Mouse (Mus musculus) intestine, embryonic 16.5 days (tissue): ENCODE measurements around the gene Zmym3. TPM values are rescaled to one million over a fixed set of nuclear protein-coding genes. Genes with fewer than 3 reads are reported as not detected.

ENCODE experiments used
- ATAC-seq: fragments of 200-750 bp; cut with Nextera tagmentation; 2 replicates; pipeline ENCODE4 v1.8.0; 2017; ENCODE audit warnings: moderate TSS enrichment, moderate library complexity
- H3K27ac ChIP-seq: fragments of 300-500 bp; sonication (generic); 2 replicates; pipeline ENCODE4 v1.5.1; 2014; ENCODE audit warnings: mild to moderate bottlenecking, low read length
- H3K27me3 ChIP-seq: fragments of 300-500 bp; sonication (generic); replicated peaks from 2 replicates; pipeline ENCODE4 v1.6.1; 2014; ENCODE audit warnings: low read length, control low read depth, mixed read lengths; ENCODE audit not compliant: control insufficient read depth, insufficient read depth
- H3K36me3 ChIP-seq: fragments of 300-500 bp; sonication (generic); 2 replicates; pipeline ENCODE4 v1.6.1; 2014; ENCODE audit warnings: low read length, control low read depth; ENCODE audit not compliant: control insufficient read depth, insufficient read depth
- H3K4me1 ChIP-seq: fragments of 300-500 bp; sonication (generic); 2 replicates; pipeline ENCODE4 v1.6.1; 2014; ENCODE audit warnings: low read length, control low read depth, mixed read lengths; ENCODE audit not compliant: control insufficient read depth, insufficient read depth
- H3K4me2 ChIP-seq: fragments of 300-500 bp; sonication (generic); 2 replicates; pipeline ENCODE4 v1.6.1; 2014; ENCODE audit warnings: low read depth, low read length, control low read depth
- H3K4me3 ChIP-seq: fragments of 300-500 bp; sonication (generic); 2 replicates; pipeline ENCODE4 v1.5.1; 2014; ENCODE audit warnings: mild to moderate bottlenecking, low read length
- H3K9ac ChIP-seq: fragments of 300-500 bp; sonication (generic); 2 replicates; pipeline ENCODE4 v1.6.1; 2014; ENCODE audit warnings: low read depth, low read length
- H3K9me3 ChIP-seq: fragments of 300-500 bp; sonication (generic); 2 replicates; pipeline ENCODE4 v1.6.1; 2016; ENCODE audit warnings: low read length, control low read depth; ENCODE audit not compliant: control insufficient read depth
- WGBS: fragments of 180-500 bp; shearing (Covaris S2); extraction: QIAGEN DNeasy Blood & Tissue Kit; methylation state at CpG from one replicate; pipeline ENCODE4 v1.1.7; 2014; 5-methylcytosine and 5-hydroxymethylcytosine counted together
- polyA plus RNA-seq: library from polyadenylated mRNA; unstranded; fragments of >200 nt; fragmentation: Nextera tagmentation; extraction: Ambion mirVana; gene quantifications from 2 replicates; pipeline ENCODE4 v1.2.1, GENCODE M21; 2015

The Zmym3 gene
- polyA plus RNA-seq: 18.5 and 19.5 TPM in 2 replicates

GRCm38 (mm10) chrX:101420700-101421095 lies at the start of gene Zmym3:
TSS of gene Zmym3 (minus strand) at chrX:101420849.
- Histone ChIP-seq H3K9me3 (no peaks in the 10 kb centered on the region), H3K4me1 (no peaks in the 10 kb centered on the region; the same call in 1 of the 2 replicates), H3K36me3 (no peaks in the 10 kb centered on the region; the same call in 1 of the 2 replicates), H3K4me3 (peak within 1 kb of the TSS; percentile 60), H3K27ac (peak within 1 kb of the TSS; percentile 48; the same call in 1 of the 2 replicates), H3K9ac (peak within 1 kb of the TSS; percentile 76), H3K27me3 (no peaks in the 10 kb centered on the region), H3K4me2 (peak within 1 kb of the TSS; percentile 69)
- WGBS: 13% methylated on average over 4 of the region's 4 CpGs
- ATAC-seq: no peak

GRCm38 (mm10) chrX:101451591-101451990 lies 30.9 kb upstream of the Zmym3 start:
- H3K27ac ChIP-seq: no peak overlapping the region
- 79% methylated on average over 3 of the region's 3 CpGs for WGBS
- H3K4me3 ChIP-seq: no peak overlapping the region
- 0 out of 2 replicates have a peak, but pooled peaks cover 2% of the 10 kb centered on the region for H3K36me3 ChIP-seq
- peaks cover 3% of the 10 kb centered on the region; the same call in 1 of the 2 replicates for H3K27me3 ChIP-seq
- no peaks in the 10 kb centered on the region for H3K9me3 ChIP-seq
- no peak for ATAC-seq
- no peak overlapping the region for H3K4me2 ChIP-seq
- no peak overlapping the region for H3K9ac ChIP-seq
- no peaks in the 10 kb centered on the region for H3K4me1 ChIP-seq

- Histone ChIP-seq H3K36me3 (0 out of 2 replicates have a peak, but pooled peaks cover 2% of the 10 kb centered on the region), H3K9ac (no peak overlapping the region), H3K27ac (no peak overlapping the region), H3K4me1 (no peaks in the 10 kb centered on the region), H3K27me3 (peaks cover 3% of the 10 kb centered on the region; the same call in 1 of the 2 replicates), H3K4me2 (no peak overlapping the region), H3K4me3 (no peak overlapping the region), H3K9me3 (no peaks in the 10 kb centered on the region)
- 52% methylated on average over 1 of the region's 1 CpGs for WGBS
- ATAC-seq: no peak
Measured at GRCm38 (mm10) chrX:101451147-101451546, 30.5 kb upstream of the Zmym3 start.

GRCm38 (mm10) chrX:101448886-101449475 lies 28.3 kb upstream of the Zmym3 start, which contains the start of gene Itgb1bp2:
TSS of gene Itgb1bp2 (plus strand) at chrX:101449088.
- 68% methylated on average over 4 of the region's 4 CpGs for WGBS
- Histone ChIP-seq H3K4me3 (no peak within 1 kb of the TSS), H3K4me1 (no peaks in the 10 kb centered on the region), H3K9ac (no peak within 1 kb of the TSS), H3K27me3 (no peaks in the 10 kb centered on the region; the same call in 1 of the 2 replicates), H3K27ac (no peak within 1 kb of the TSS), H3K4me2 (no peak within 1 kb of the TSS), H3K36me3 (0 out of 2 replicates have a peak, but pooled peaks cover 2% of the 10 kb centered on the region), H3K9me3 (no peaks in the 10 kb centered on the region)
- ATAC-seq: no peak

GRCm38 (mm10) chrX:101429976-101430375 lies 9.3 kb upstream of the Zmym3 start:
- 19% methylated on average over 14 of the region's 14 CpGs for WGBS
- H3K36me3 ChIP-seq: no peaks in the 10 kb centered on the region
- H3K9me3 ChIP-seq: no peaks in the 10 kb centered on the region
- no peaks in the 10 kb centered on the region for H3K4me1 ChIP-seq
- peak overlapping the region; percentile 86 for H3K9ac ChIP-seq
- peak overlapping the region; percentile 95 for H3K27ac ChIP-seq
- peak overlapping the region; percentile 65 for H3K4me3 ChIP-seq
- H3K4me2 ChIP-seq: peak overlapping the region; percentile 45
- peak; percentile 67 for ATAC-seq
- H3K27me3 ChIP-seq: no peaks in the 10 kb centered on the region

GRCm38 (mm10) chrX:101429142-101429949 lies 8.7 kb upstream of the Zmym3 start, which contains the start of gene Nono:
TSS of gene Nono (plus strand) at chrX:101429318.
- Histone ChIP-seq H3K9me3 (no peaks in the 10 kb centered on the region), H3K36me3 (no peaks in the 10 kb centered on the region), H3K9ac (peak within 1 kb of the TSS; percentile 86), H3K4me1 (no peaks in the 10 kb centered on the region), H3K27ac (peak within 1 kb of the TSS; percentile 95), H3K4me3 (peak within 1 kb of the TSS; percentile 65), H3K4me2 (peak within 1 kb of the TSS; percentile 45), H3K27me3 (no peaks in the 10 kb centered on the region)
- peak; percentile 96 for ATAC-seq
- 15% methylated on average over 51 of the region's 51 CpGs for WGBS

GRCm38 (mm10) chrX:101428785-101429141 lies 8.1 kb upstream of the Zmym3 start:
- H3K4me1 ChIP-seq: no peaks in the 10 kb centered on the region
- peak overlapping the region; percentile 57 for H3K9ac ChIP-seq
- H3K4me3 ChIP-seq: peak overlapping the region; percentile 42
- H3K4me2 ChIP-seq: peak overlapping the region; percentile 40
- H3K27ac ChIP-seq: peak overlapping the region; percentile 89
- H3K36me3 ChIP-seq: no peaks in the 10 kb centered on the region
- no peaks in the 10 kb centered on the region for H3K9me3 ChIP-seq
- no peaks in the 10 kb centered on the region for H3K27me3 ChIP-seq
- ATAC-seq: peak; percentile 4; the same call in 1 of the 2 replicates
- 25% methylated on average over 7 of the region's 7 CpGs for WGBS

GRCm38 (mm10) chrX:101427774-101428173 lies 7.1 kb upstream of the Zmym3 start:
- Histone ChIP-seq H3K27ac (no peak overlapping the region), H3K9me3 (no peaks in the 10 kb centered on the region), H3K4me2 (no peak overlapping the region), H3K9ac (no peak overlapping the region), H3K27me3 (no peaks in the 10 kb centered on the region), H3K36me3 (no peaks in the 10 kb centered on the region), H3K4me3 (no peak overlapping the region), H3K4me1 (no peaks in the 10 kb centered on the region)
- no peak for ATAC-seq
- WGBS: 13% methylated on average over 1 of the region's 1 CpGs

GRCm38 (mm10) chrX:101423462-101423861 lies 2.8 kb upstream of the Zmym3 start:
- Histone ChIP-seq H3K4me2 (no peak overlapping the region), H3K36me3 (no peaks in the 10 kb centered on the region), H3K4me3 (no peak overlapping the region), H3K27me3 (no peaks in the 10 kb centered on the region), H3K4me1 (no peaks in the 10 kb centered on the region; the same call in 1 of the 2 replicates), H3K27ac (no peak overlapping the region), H3K9me3 (no peaks in the 10 kb centered on the region), H3K9ac (no peak overlapping the region)
- ATAC-seq: no peak
- WGBS: 82% methylated on average over 2 of the region's 2 CpGs
